8 mouse cellular contexts compared by ENCODE assay signal in the genomic region with DNA sequence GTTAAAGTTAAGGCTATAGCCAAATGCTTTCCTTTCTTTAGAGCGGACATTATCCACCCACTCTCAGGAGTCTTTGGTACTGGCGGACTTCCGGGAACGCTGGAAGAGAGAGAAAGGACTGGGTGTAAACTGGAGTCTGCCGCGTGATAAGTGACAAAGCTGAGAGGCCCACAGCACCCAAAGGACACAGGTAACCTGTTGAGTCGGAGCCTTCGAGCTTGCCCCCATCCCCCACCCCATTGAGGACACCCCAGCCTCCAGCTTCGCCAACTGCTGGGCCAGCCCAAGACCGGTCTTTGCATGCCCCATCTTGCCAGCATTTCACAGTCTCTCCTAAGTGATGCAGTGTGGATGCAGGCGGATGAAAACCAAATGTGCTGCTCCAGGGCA. TPM values are rescaled to one million over a fixed set of nuclear protein-coding genes. Genes with fewer than 3 reads are reported as not detected.
DNase-seq lines count a peak whose midpoint lies in the region; ATAC-seq lines count a peak whose summit lies in the region.

No protein-coding gene starts in this region.

- H3K4me1 ChIP-seq in hindbrain, embryonic 12.5 days = peaks cover 3% of the 10 kb centered on the region; the same call in 1 of the 2 replicates

- H3K9ac ChIP-seq in hindbrain, embryonic 12.5 days = peak overlapping the region; percentile 59

- no peaks in the 10 kb centered on the region for H3K9me3 ChIP-seq in hindbrain, embryonic 12.5 days (replicated peaks)

- WGBS in hindbrain, embryonic 12.5 days = 13% methylated on average over 11 of the region's 11 CpGs
- WGBS in macrophage (ENCODE audit: missing documents) = 17% methylated on average over 11 of the region's 11 CpGs

- H3K27ac ChIP-seq in hindbrain, embryonic 12.5 days = no peak overlapping the region; the same call in 1 of the 2 replicates
- peak overlapping the region; percentile 62 for H3K27ac ChIP-seq in macrophage

- peak overlapping the region; percentile 47 for H3K4me3 ChIP-seq in hindbrain, embryonic 12.5 days
- peak overlapping the region; percentile 56 for H3K4me3 ChIP-seq in macrophage (ENCODE audit: inconsistent target)

- peak overlapping the region; percentile 54 for H3K4me2 ChIP-seq in hindbrain, embryonic 12.5 days (replicated peaks)

- intact Hi-C loops in gastrocnemius, postnatal 36 days (cut with DNase I) = loop anchor here (10.0 kb wide), 1 partner anchor 69 kb away; no protein-coding TSS in a partner anchor

- peak; percentile 53 for ATAC-seq in hindbrain, embryonic 12.5 days (ENCODE audit: low FRiP score)

- H3K27me3 ChIP-seq in hindbrain, embryonic 12.5 days = no peaks in the 10 kb centered on the region

- peak; percentile 15 for DNase-seq in gastrocnemius, postnatal 25 days
- DNase-seq in gastrocnemius, postnatal 36 days = no peak
- peak; percentile 14 to 15 for DNase-seq in thymus, adult 18-20 months
- DNase-seq in thymus, postnatal 0 days (ENCODE audit: low spot score) = no peak
- peak; percentile 5 for DNase-seq in testis, postnatal 14 days (ENCODE audit: low spot score)
- no peak for DNase-seq in right cerebral cortex, postnatal 25 days

- no peaks in the 10 kb centered on the region for H3K79me2 ChIP-seq in macrophage (ENCODE audit: inconsistent target)

- H3K36me3 ChIP-seq in hindbrain, embryonic 12.5 days = no peaks in the 10 kb centered on the region; the same call in 1 of the 2 replicates
- no peaks in the 10 kb centered on the region for H3K36me3 ChIP-seq in macrophage (ENCODE audit: inconsistent target)

RNA-seq across cellular contexts. Expression of a gene that starts 0.3 kb away (rescaled TPM):
- 10 to 100 TPM; 12.8 to 17.4 TPM for total RNA-seq in gastrocnemius, postnatal 25 days (2021)
- 10 to 100 TPM; 17.3 to 19.6 TPM for total RNA-seq in gastrocnemius, postnatal 36 days (2021)
- 35.8 and 36.3 TPM in 2 replicates for polyA plus RNA-seq in thymus, postnatal 0 days (2015; fragmentation: Nextera tagmentation; extraction: Ambion mirVana)
- 29.5 and 30.4 TPM in 2 replicates for polyA plus RNA-seq in hindbrain, embryonic 12.5 days (2016; fragmentation: Nextera tagmentation; extraction: Ambion mirVana)
- 1 to 10 TPM in 10 of 26 experiments, under 1 TPM in 5, not detected in 11; 0.77 to 5.6 (median 1.3) TPM for total RNA-seq in macrophage (2018; cell fraction: chromatin; rRNA removed)
- total RNA-seq in macrophage (2018; cell fraction: cytosol; rRNA removed) = 10 to 100 TPM in 24 of 26 experiments, 1 to 10 TPM in 2; 7.2 to 21.6 (median 15.0) TPM
- 1 to 10 TPM in 25 of 26 experiments, under 1 TPM in 1; 0.86 to 9.3 (median 3.8) TPM for total RNA-seq in macrophage (2018; cell fraction: nucleus; rRNA removed)
- polyA plus RNA-seq in macrophage (2018) = 12.3 to 15.3 TPM (median 14.0 TPM) in 3 replicates

RNA-seq across cellular contexts. Expression of a gene that starts 21.1 kb away (rescaled TPM):
- total RNA-seq in gastrocnemius, postnatal 25 days (2021) = 10 to 100 TPM; 12.4 to 15.2 TPM
- total RNA-seq in gastrocnemius, postnatal 36 days (2021) = 10 to 100 TPM; 12.2 to 13.5 TPM
- polyA plus RNA-seq in thymus, postnatal 0 days (2015; fragmentation: Nextera tagmentation; extraction: Ambion mirVana) = 2.8 and 3.3 TPM in 2 replicates
- polyA plus RNA-seq in hindbrain, embryonic 12.5 days (2016; fragmentation: Nextera tagmentation; extraction: Ambion mirVana) = 6.2 and 7.9 TPM in 2 replicates
- total RNA-seq in macrophage (2018; cell fraction: chromatin; rRNA removed) = 10 to 100 TPM in 4 of 26 experiments, 1 to 10 TPM in 22; 1.9 to 14.8 (median 6.0) TPM
- total RNA-seq in macrophage (2018; cell fraction: cytosol; rRNA removed) = 10 to 100 TPM; 39.6 to 58.4 (median 50.4) TPM
- 10 to 100 TPM; 12.1 to 58.1 (median 27.1) TPM for total RNA-seq in macrophage (2018; cell fraction: nucleus; rRNA removed)
- polyA plus RNA-seq in macrophage (2018) = 32.6 to 38.0 TPM (median 34.4 TPM) in 3 replicates

Comparison
In these comparisons a context has a peak if more than half of its experiments do, and no peak if none do; other contexts are left out.
1. DNase-seq: peak in gastrocnemius, postnatal 25 days (single experiment), thymus, adult 18-20 months (2 of 2) and testis, postnatal 14 days (single experiment); none in gastrocnemius, postnatal 36 days (0 of 2), thymus, postnatal 0 days (single experiment) and right cerebral cortex, postnatal 25 days (single experiment).